Mouse (Mus musculus) midbrain, embryonic 14.5 days (tissue): ENCODE results near the gene Tmc3. TPM values are rescaled to one million over a fixed set of nuclear protein-coding genes. Genes with fewer than 3 reads are reported as not detected.

Source experiments
- ATAC-seq: fragments of 200-750 bp; cut with Nextera tagmentation; 2 replicates; pipeline ENCODE4 v1.8.0; 2017; ENCODE audit warnings: moderate number of reproducible peaks, moderate library complexity; ENCODE audit not compliant: low FRiP score, low TSS enrichment
- DNase-seq: peaks from one replicate; pipeline ENCODE4 v3.0.0-alpha.2; 2015
- H3K27ac ChIP-seq: fragments of 300-500 bp; sonication (generic); replicated peaks from 2 replicates; pipeline ENCODE4 v1.5.1; 2014; ENCODE audit warnings: mild to moderate bottlenecking, low read depth, low read length, moderate library complexity
- H3K27me3 ChIP-seq: fragments of 300-500 bp; sonication (generic); 2 replicates; pipeline ENCODE4 v1.6.1; 2014; ENCODE audit warnings: low read length, control low read depth, mixed read lengths; ENCODE audit not compliant: control insufficient read depth, insufficient read depth
- H3K36me3 ChIP-seq: fragments of 300-500 bp; sonication (generic); 2 replicates; pipeline ENCODE4 v1.6.1; 2014; ENCODE audit warnings: low read length, control low read depth; ENCODE audit not compliant: control insufficient read depth, insufficient read depth
- H3K4me1 ChIP-seq: fragments of 300-500 bp; sonication (generic); 2 replicates; pipeline ENCODE4 v1.6.1; 2014; ENCODE audit warnings: mild to moderate bottlenecking, antibody characterized with exemption, low read length, control low read depth; ENCODE audit not compliant: control insufficient read depth, insufficient read depth
- H3K4me2 ChIP-seq: fragments of 300-500 bp; sonication (generic); 2 replicates; pipeline ENCODE4 v1.6.1; 2014; ENCODE audit warnings: mild to moderate bottlenecking, low read length, moderate library complexity
- H3K4me3 ChIP-seq: fragments of 300-500 bp; sonication (generic); replicated peaks from 2 replicates; pipeline ENCODE4 v1.5.1; 2014; ENCODE audit warnings: low read depth, low read length
- H3K9ac ChIP-seq: fragments of 300-500 bp; sonication (generic); replicated peaks from 2 replicates; pipeline ENCODE4 v1.6.1; 2014; ENCODE audit warnings: mild to moderate bottlenecking, low read length, moderate library complexity
- H3K9me3 ChIP-seq: fragments of 300-500 bp; sonication (generic); 2 replicates; pipeline ENCODE4 v1.6.1; 2016; ENCODE audit warnings: low read length, control low read depth, mixed read lengths; ENCODE audit not compliant: control insufficient read depth
- WGBS: fragments of 180-500 bp; shearing (Covaris S2); extraction: QIAGEN DNeasy Blood & Tissue Kit; methylation state at CpG from one replicate; pipeline ENCODE4 v1.1.7; 2014; 5-methylcytosine and 5-hydroxymethylcytosine counted together
- polyA plus RNA-seq: library from polyadenylated mRNA; unstranded; fragments of >200 nt; fragmentation: Nextera tagmentation; extraction: Ambion mirVana; gene quantifications from 2 replicates; pipeline ENCODE4 v1.2.1, GENCODE M21; 2014

Tmc3 gene
- polyA plus RNA-seq, 1 experiment from 2014 or later, result 0.25 TPM

- 87% methylated on average over 3 of the region's 3 CpGs for WGBS
Measured at GRCm38 (mm10) chr7:83639084-83639483, 54.4 kb downstream of the Tmc3 start.

GRCm38 (mm10) chr7:83640581-83640980, 55.9 kb downstream of the Tmc3 start:
- Histone ChIP-seq H3K27ac (no peak overlapping the region), H3K4me3 (no peak overlapping the region), H3K4me1 (no peaks in the 10 kb centered on the region), H3K9ac (no peak overlapping the region), H3K36me3 (no peaks in the 10 kb centered on the region), H3K4me2 (no peak overlapping the region), H3K27me3 (no peaks in the 10 kb centered on the region), H3K9me3 (no peaks in the 10 kb centered on the region)
- no peak for DNase-seq
- WGBS, result 96% methylated on average over 5 of the region's 5 CpGs
- ATAC-seq, result no peak

More at GRCm38 (mm10) chr7:83639084-83639483, 54.4 kb downstream of the Tmc3 start:
- DNase-seq (no peak), ATAC-seq (no peak)
- Histone ChIP-seq H3K9ac (no peak overlapping the region), H3K27me3 (no peaks in the 10 kb centered on the region), H3K4me2 (no peak overlapping the region), H3K9me3 (no peaks in the 10 kb centered on the region), H3K4me3 (no peak overlapping the region), H3K27ac (no peak overlapping the region), H3K36me3 (no peaks in the 10 kb centered on the region), H3K4me1 (no peaks in the 10 kb centered on the region)

- 70% methylated on average over 2 of the region's 2 CpGs for WGBS
- Histone ChIP-seq H3K27me3 (no peaks in the 10 kb centered on the region), H3K4me1 (no peaks in the 10 kb centered on the region), H3K4me2 (no peak overlapping the region), H3K4me3 (no peak overlapping the region), H3K27ac (no peak overlapping the region), H3K9ac (no peak overlapping the region), H3K36me3 (no peaks in the 10 kb centered on the region), H3K9me3 (no peaks in the 10 kb centered on the region)
- ATAC-seq (no peak), DNase-seq (no peak)
Measured at GRCm38 (mm10) chr7:83641163-83641562, 56.4 kb downstream of the Tmc3 start.

- Histone ChIP-seq H3K9ac (no peak overlapping the region), H3K4me1 (no peaks in the 10 kb centered on the region), H3K4me3 (no peak overlapping the region), H3K9me3 (no peaks in the 10 kb centered on the region), H3K4me2 (no peak overlapping the region), H3K27me3 (no peaks in the 10 kb centered on the region), H3K36me3 (no peaks in the 10 kb centered on the region), H3K27ac (no peak overlapping the region)
- WGBS, result 88% methylated on average over 6 of the region's 6 CpGs
- DNase-seq (no peak), ATAC-seq (no peak)
Measured at GRCm38 (mm10) chr7:83643581-83643980, 58.9 kb downstream of the Tmc3 start.

- no peaks in the 10 kb centered on the region for H3K27me3 ChIP-seq
- H3K4me2 ChIP-seq, result no peak overlapping the region
- ATAC-seq (no peak), DNase-seq (no peak)
- H3K27ac ChIP-seq, result no peak overlapping the region
- 98% methylated on average over 2 of the region's 2 CpGs for WGBS
- no peak overlapping the region for H3K4me3 ChIP-seq
- no peaks in the 10 kb centered on the region for H3K4me1 ChIP-seq
- no peaks in the 10 kb centered on the region for H3K9me3 ChIP-seq
- H3K36me3 ChIP-seq, result no peaks in the 10 kb centered on the region
- no peak overlapping the region for H3K9ac ChIP-seq
Measured at GRCm38 (mm10) chr7:83644761-83645160, 60.0 kb downstream of the Tmc3 start.

GRCm38 (mm10) chr7:83645476-83645875, 60.7 kb downstream of the Tmc3 start:
- no peaks in the 10 kb centered on the region for H3K9me3 ChIP-seq

GRCm38 (mm10) chr7:83648807-83649206, 64.1 kb downstream of the Tmc3 start:
- no peak overlapping the region for H3K4me2 ChIP-seq
- H3K9ac ChIP-seq, result no peak overlapping the region
- H3K4me3 ChIP-seq, result no peak overlapping the region
- ATAC-seq (no peak), DNase-seq (no peak)
- no peaks in the 10 kb centered on the region for H3K27me3 ChIP-seq
- H3K27ac ChIP-seq, result no peak overlapping the region
- no peaks in the 10 kb centered on the region for H3K4me1 ChIP-seq
- H3K9me3 ChIP-seq, result no peaks in the 10 kb centered on the region
- 87% methylated on average over 7 of the region's 7 CpGs for WGBS
- no peaks in the 10 kb centered on the region for H3K36me3 ChIP-seq

More at GRCm38 (mm10) chr7:83645476-83645875, 60.7 kb downstream of the Tmc3 start:
- ATAC-seq (no peak), DNase-seq (no peak)
- H3K27me3 ChIP-seq, result no peaks in the 10 kb centered on the region
- 76% methylated on average over 5 of the region's 5 CpGs for WGBS
- no peak overlapping the region for H3K27ac ChIP-seq
- H3K36me3 ChIP-seq, result no peaks in the 10 kb centered on the region
- no peaks in the 10 kb centered on the region for H3K4me1 ChIP-seq
- H3K4me3 ChIP-seq, result no peak overlapping the region
- no peak overlapping the region for H3K4me2 ChIP-seq
- no peak overlapping the region for H3K9ac ChIP-seq

- Histone ChIP-seq H3K4me1 (no peaks in the 10 kb centered on the region), H3K27ac (no peak overlapping the region)
- WGBS, result 94% methylated on average over 5 of the region's 5 CpGs
Measured at GRCm38 (mm10) chr7:83650638-83651037, 65.9 kb downstream of the Tmc3 start.

GRCm38 (mm10) chr7:83652498-83652897, 67.8 kb downstream of the Tmc3 start:
- no peak overlapping the region for H3K9ac ChIP-seq
- H3K4me2 ChIP-seq, result no peak overlapping the region
- H3K27me3 ChIP-seq, result no peaks in the 10 kb centered on the region
- 82% methylated on average over 5 of the region's 5 CpGs for WGBS
- H3K4me1 ChIP-seq, result no peaks in the 10 kb centered on the region
- ATAC-seq (no peak), DNase-seq (no peak)
- H3K27ac ChIP-seq, result no peak overlapping the region
- no peaks in the 10 kb centered on the region for H3K36me3 ChIP-seq
- H3K9me3 ChIP-seq, result no peaks in the 10 kb centered on the region
- H3K4me3 ChIP-seq, result no peak overlapping the region

More at GRCm38 (mm10) chr7:83650638-83651037, 65.9 kb downstream of the Tmc3 start:
- H3K9ac ChIP-seq, result no peak overlapping the region
- no peak overlapping the region for H3K4me2 ChIP-seq
- H3K36me3 ChIP-seq, result no peaks in the 10 kb centered on the region
- no peaks in the 10 kb centered on the region for H3K27me3 ChIP-seq
- no peaks in the 10 kb centered on the region for H3K9me3 ChIP-seq
- ATAC-seq (no peak), DNase-seq (no peak)
- H3K4me3 ChIP-seq, result no peak overlapping the region
